In genomic region chr16:38304460-38305194, GRCm38 (mm10) we compare ENCODE assay signal across 10 mouse cellular contexts. TPM values are rescaled to one million over a fixed set of nuclear protein-coding genes. Genes with fewer than 3 reads are reported as not detected.
A peak's percentile ranks its signal among the peaks of the same experiment; 100 is the strongest.
DNase-seq lines count a peak whose midpoint lies in the region; ATAC-seq and TF ChIP-seq lines count a peak whose summit lies in the region.
"Had no signal": no experiment of that assay in that cellular context is flagged by ENCODE, and none has a peak within 500 bp of the region (broad histone marks: within the 10 kb centered on the region; RNA-seq: fewer than 3 reads in every experiment).

No protein-coding gene starts in this region.

- no peak overlapping the region for H3K4me3 ChIP-seq in embryonic facial prominence, embryonic 15.5 days (replicated peaks)
- H3K4me3 ChIP-seq in kidney, postnatal 0 days (replicated peaks; ENCODE audit: low read depth, low read length) = no peak overlapping the region
- H3K4me3 ChIP-seq: hindbrain, embryonic 15.5 days had no signal

- H3K27ac ChIP-seq in embryonic facial prominence, embryonic 15.5 days (replicated peaks) = no peak overlapping the region
- H3K27ac ChIP-seq in kidney, postnatal 0 days = no peak overlapping the region
- H3K27ac ChIP-seq: hindbrain, embryonic 15.5 days had no signal

- no peaks in the 10 kb centered on the region for H3K9me3 ChIP-seq in embryonic facial prominence, embryonic 15.5 days (replicated peaks)
- H3K9me3 ChIP-seq in kidney, postnatal 0 days (replicated peaks; ENCODE audit: low read length) = no peaks in the 10 kb centered on the region
- H3K9me3 ChIP-seq: hindbrain, embryonic 15.5 days had no signal

- peak overlapping the region; percentile 29 for H3K4me2 ChIP-seq in embryonic facial prominence, embryonic 15.5 days (replicated peaks)
- H3K4me2 ChIP-seq in kidney, postnatal 0 days (ENCODE audit: low read length) = 0 out of 2 replicates have a peak overlapping the region, but pooled peaks have one; percentile 8
- H3K4me2 ChIP-seq: hindbrain, embryonic 15.5 days had no signal

- peak; percentile 20 for DNase-seq in right cerebral cortex, postnatal 14 days
- DNase-seq in right cerebral cortex, postnatal 25 days = no peak
- DNase-seq in kidney, postnatal 0 days (ENCODE audit: low spot score) = peak; percentile 57
- peak; percentile 61 for DNase-seq in testis, postnatal 10 days (ENCODE audit: low spot score)
- no peak for DNase-seq in thymus, postnatal 14 days
- no peak for DNase-seq in natural killer cell, adult 2 months (ENCODE audit: low spot score in 2 of 2)
- no peak for DNase-seq in urinary bladder, postnatal 10 days (ENCODE audit: low spot score)

- WGBS in embryonic facial prominence, embryonic 15.5 days = 52% methylated on average over 17 of the region's 17 CpGs
- WGBS in kidney, postnatal 0 days = 50% methylated on average over 17 of the region's 17 CpGs

- no peak overlapping the region for H3K9ac ChIP-seq in embryonic facial prominence, embryonic 15.5 days
- no peak overlapping the region for H3K9ac ChIP-seq in kidney, postnatal 0 days (ENCODE audit: low read depth, low read length)
- H3K9ac ChIP-seq: hindbrain, embryonic 15.5 days had no signal

- H3K4me1 ChIP-seq in embryonic facial prominence, embryonic 15.5 days = peaks cover 14% of the 10 kb centered on the region; the same call in 1 of the 2 replicates
- 0 out of 2 replicates have a peak, but pooled peaks cover 4% of the 10 kb centered on the region for H3K4me1 ChIP-seq in kidney, postnatal 0 days (replicated peaks; ENCODE audit: insufficient read depth, low read length)
- H3K4me1 ChIP-seq: hindbrain, embryonic 15.5 days had no signal

- no peak for ATAC-seq in embryonic facial prominence, embryonic 15.5 days (ENCODE audit: insufficient number of reproducible peaks, low FRiP score, low TSS enrichment, low read depth)
- peak; percentile 52 for ATAC-seq in kidney, postnatal 0 days (replicated peaks; ENCODE audit: low FRiP score, low read depth)

- peak; percentile 32; the same call in 1 of the 2 replicates for TF ChIP-seq CTCF in kidney, postnatal 0 days (IDR thresholded peaks at IDR 0.05; ENCODE audit: low read depth)

- H3K27me3 ChIP-seq in embryonic facial prominence, embryonic 15.5 days = no peaks in the 10 kb centered on the region
- H3K27me3 ChIP-seq in kidney, postnatal 0 days (ENCODE audit: insufficient read depth, low read length) = no peaks in the 10 kb centered on the region
- H3K27me3 ChIP-seq: hindbrain, embryonic 15.5 days had no signal

- no peaks in the 10 kb centered on the region for H3K36me3 ChIP-seq in embryonic facial prominence, embryonic 15.5 days
- no peaks in the 10 kb centered on the region for H3K36me3 ChIP-seq in kidney, postnatal 0 days (ENCODE audit: insufficient read depth, low read length)
- H3K36me3 ChIP-seq: hindbrain, embryonic 15.5 days had no signal

RNA-seq across cellular contexts. Expression of gene Nr1i2, which starts 10.0 kb away (rescaled TPM):
- not detected in 2 replicates for polyA plus RNA-seq in embryonic facial prominence, embryonic 15.5 days (2015; fragmentation: Nextera tagmentation; extraction: Ambion mirVana)
- 0.26 and 0.45 TPM in 2 replicates for polyA plus RNA-seq in kidney, postnatal 0 days (2015; fragmentation: Nextera tagmentation; extraction: Ambion mirVana)
- polyA plus RNA-seq: hindbrain, embryonic 15.5 days; midbrain, postnatal 0 days had no signal

RNA-seq across cellular contexts. Expression of gene Maats1, which starts 37.3 kb away (rescaled TPM):
- polyA plus RNA-seq in embryonic facial prominence, embryonic 15.5 days (2015; fragmentation: Nextera tagmentation; extraction: Ambion mirVana) = 1.8 and 4.2 TPM in 2 replicates
- polyA plus RNA-seq in kidney, postnatal 0 days (2015; fragmentation: Nextera tagmentation; extraction: Ambion mirVana) = 0.14 and 0.21 TPM in 2 replicates

RNA-seq across cellular contexts. Expression of gene Cox17, which starts 42.2 kb away (rescaled TPM):
- polyA plus RNA-seq in embryonic facial prominence, embryonic 15.5 days (2015; fragmentation: Nextera tagmentation; extraction: Ambion mirVana) = 122 and 124 TPM in 2 replicates
- 283 and 305 TPM in 2 replicates for polyA plus RNA-seq in kidney, postnatal 0 days (2015; fragmentation: Nextera tagmentation; extraction: Ambion mirVana)

RNA-seq across cellular contexts. Expression of gene Gm21987, which starts 42.2 kb away (rescaled TPM):
- not detected in 2 replicates for polyA plus RNA-seq in embryonic facial prominence, embryonic 15.5 days (2015; fragmentation: Nextera tagmentation; extraction: Ambion mirVana)
- polyA plus RNA-seq in kidney, postnatal 0 days (2015; fragmentation: Nextera tagmentation; extraction: Ambion mirVana) = not detected in 2 replicates
- polyA plus RNA-seq: hindbrain, embryonic 15.5 days; midbrain, postnatal 0 days had no signal

RNA-seq across cellular contexts. Expression of gene Popdc2, which starts 57.4 kb away (rescaled TPM):
- 5.2 and 9.7 TPM in 2 replicates for polyA plus RNA-seq in embryonic facial prominence, embryonic 15.5 days (2015; fragmentation: Nextera tagmentation; extraction: Ambion mirVana)
- 0.46 and 0.55 TPM in 2 replicates for polyA plus RNA-seq in kidney, postnatal 0 days (2015; fragmentation: Nextera tagmentation; extraction: Ambion mirVana)

Comparison
In these comparisons a context has a peak if more than half of its experiments do, and no peak if none do; other contexts are left out.
1. DNase-seq: peak in right cerebral cortex, postnatal 14 days (single experiment), kidney, postnatal 0 days (single experiment) and testis, postnatal 10 days (single experiment); none in right cerebral cortex, postnatal 25 days (single experiment), thymus, postnatal 14 days (single experiment), natural killer cell, adult 2 months (0 of 2) and urinary bladder, postnatal 10 days (single experiment).